Mouse (Mus musculus) stomach, postnatal 0 days (tissue): ENCODE results near the gene Atp5f1.

Experiments
- CTCF ChIP-seq: IDR thresholded peaks from 2 replicates; pipeline ENCODE4 v1.5.1; 2016; ENCODE audit warnings: antibody characterized with exemption, low read depth, mild to moderate bottlenecking, moderate library complexity
- EP300 ChIP-seq: optimal IDR thresholded peaks from 2 replicates; pipeline ENCODE3; 2016; ENCODE audit warnings: antibody characterized with exemption

DNA sequence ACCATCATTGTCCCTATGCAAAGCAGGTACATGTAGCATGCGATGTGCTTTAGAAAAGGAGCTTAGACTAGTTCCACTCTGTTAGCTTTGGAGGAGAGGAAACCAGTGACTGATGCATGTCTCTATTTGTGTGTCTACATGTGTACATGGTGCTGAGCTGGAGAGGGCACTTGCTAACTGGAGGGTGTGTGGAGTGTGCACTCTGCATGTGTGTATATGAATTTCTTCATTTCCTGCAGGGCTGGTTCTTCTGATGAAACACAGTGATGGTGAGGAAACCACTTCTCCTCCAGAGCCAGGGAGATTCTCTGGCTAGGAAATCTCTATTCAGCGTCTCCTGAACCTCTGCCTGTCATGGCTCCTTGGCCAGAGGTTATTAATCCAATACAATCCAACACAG lies 14.3 kb upstream of the Atp5f1 start:
- TF ChIP-seq CTCF (no peak), EP300 (no peak)
